Mouse (Mus musculus) megakaryocyte, adult 5-6 weeks (primary cell): ENCODE measurements around the gene Jsrp1. TPM values are rescaled to one million over a fixed set of nuclear protein-coding genes. Genes with fewer than 3 reads are reported as not detected.

Source experiments
- ATAC-seq: 2 replicates; pipeline ENCODE4 v1.8.0; 2016; ENCODE audit warnings: mild to moderate bottlenecking, inconsistent platforms; ENCODE audit not compliant: poor library complexity, severe bottlenecking
- total RNA-seq, 2 experiments: library from RNA; stranded (forward) in 1 of 2; stranded (reverse) in 1 of 2; fragments of 153-499, 151-499 nt in 1 of 2; fragments of 221-1000, 200-1000 nt in 1 of 2; gene quantifications; 2 replicates each; pipeline versions ENCODE4 v1.2.3 to v1.2.4; 2015 to 2017

Gene Jsrp1
- total RNA-seq, 2 experiments from 2014 or later = not detected

DNA sequence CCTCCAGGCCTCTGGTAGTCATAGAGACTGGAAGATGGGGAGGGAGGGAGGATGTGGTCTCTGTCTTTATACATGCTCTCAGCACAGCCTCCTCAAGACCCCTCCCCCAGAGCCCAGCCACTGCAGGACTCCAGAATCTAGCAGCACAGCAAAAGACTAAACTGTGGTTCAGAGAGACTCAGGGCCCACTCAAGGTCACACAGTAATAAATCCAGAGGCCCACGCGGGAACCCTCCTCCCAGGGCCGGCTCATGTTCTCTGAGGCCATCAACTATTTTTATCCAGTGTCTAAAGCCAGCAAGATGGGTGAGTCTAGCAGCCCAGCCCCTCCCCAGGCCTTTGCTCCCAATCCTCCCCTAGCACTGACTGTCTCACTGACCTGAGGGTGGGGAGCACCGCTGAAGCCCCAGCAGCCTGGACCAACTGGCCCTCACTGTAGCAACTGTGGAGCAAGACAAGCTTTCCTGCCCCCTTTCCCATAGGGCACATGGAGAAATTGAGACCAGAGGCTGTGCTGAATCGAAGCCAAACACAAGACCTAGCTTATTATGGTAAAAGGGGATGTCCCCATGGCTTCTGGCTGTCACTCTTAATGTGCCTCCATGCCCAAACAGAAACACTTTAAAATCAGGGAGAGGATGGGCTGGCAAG is 782 bp downstream of the Jsrp1 start:
- ATAC-seq = no peak

- ATAC-seq = no peak
These were observed 3.2 kb downstream of the Jsrp1 start for GRCm38 (mm10) chr10:80810084-80810483.

DNA sequence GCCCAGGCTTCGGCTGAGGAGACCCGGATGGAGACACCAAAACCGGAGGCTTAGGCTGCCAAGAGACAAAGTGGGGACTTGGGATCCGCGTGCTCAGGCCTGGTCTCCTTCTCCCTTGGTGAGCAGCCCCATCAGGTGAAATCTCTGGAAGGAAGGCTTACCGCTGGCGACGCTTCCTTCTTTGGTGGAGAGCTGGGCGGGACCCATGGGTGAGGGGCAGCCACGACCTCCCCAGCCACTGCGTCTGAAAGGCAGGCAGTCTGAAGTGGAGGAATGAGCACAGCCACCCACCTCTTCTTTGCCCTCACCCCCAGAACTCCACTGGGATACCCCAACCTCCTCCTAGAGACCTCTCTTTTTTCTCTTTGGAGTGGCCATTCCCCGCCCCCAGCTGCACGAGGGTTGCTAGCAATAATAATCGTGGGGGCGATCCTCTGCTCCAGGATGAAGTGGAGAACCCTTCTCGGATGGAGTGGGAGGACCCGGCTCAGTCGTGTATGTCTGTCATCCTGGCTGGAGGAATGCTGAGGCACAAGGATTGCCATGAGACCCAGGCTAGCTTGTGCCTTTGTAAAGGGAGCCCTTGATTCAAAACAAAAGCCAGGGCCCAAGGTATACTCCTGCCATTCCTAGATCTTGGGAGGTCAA is 4.2 kb downstream of the Jsrp1 start:
- no peak for ATAC-seq

GRCm38 (mm10) chr10:80808099-80808984 is 5.0 kb downstream of the Jsrp1 start:
- no peak for ATAC-seq

DNA sequence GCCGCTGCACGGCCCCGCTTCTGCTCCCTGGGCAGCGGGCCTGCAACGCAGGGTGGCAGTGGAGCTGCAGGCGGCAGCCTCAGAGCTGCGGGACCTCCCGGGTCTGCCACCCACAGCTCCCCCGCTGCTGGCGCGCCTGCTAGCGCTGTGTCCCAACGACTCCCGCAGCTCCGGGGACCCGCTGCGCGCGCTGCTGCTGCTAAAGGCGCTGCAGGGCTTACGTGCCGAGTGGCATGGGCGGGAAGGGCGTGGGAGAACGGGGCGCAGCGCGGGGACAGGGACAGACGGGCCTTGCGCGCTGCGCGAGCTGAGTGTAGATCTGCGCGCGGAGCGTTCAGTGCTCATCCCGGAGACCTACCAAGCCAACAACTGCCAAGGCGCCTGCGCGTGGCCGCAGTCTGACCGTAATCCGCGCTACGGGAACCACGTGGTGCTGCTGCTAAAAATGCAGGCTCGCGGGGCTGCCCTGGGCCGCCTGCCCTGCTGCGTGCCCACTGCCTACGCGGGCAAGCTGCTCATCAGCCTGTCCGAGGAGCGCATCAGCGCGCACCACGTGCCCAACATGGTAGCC is 6.2 kb downstream of the Jsrp1 start:
- peak; percentile 22 for ATAC-seq

DNA sequence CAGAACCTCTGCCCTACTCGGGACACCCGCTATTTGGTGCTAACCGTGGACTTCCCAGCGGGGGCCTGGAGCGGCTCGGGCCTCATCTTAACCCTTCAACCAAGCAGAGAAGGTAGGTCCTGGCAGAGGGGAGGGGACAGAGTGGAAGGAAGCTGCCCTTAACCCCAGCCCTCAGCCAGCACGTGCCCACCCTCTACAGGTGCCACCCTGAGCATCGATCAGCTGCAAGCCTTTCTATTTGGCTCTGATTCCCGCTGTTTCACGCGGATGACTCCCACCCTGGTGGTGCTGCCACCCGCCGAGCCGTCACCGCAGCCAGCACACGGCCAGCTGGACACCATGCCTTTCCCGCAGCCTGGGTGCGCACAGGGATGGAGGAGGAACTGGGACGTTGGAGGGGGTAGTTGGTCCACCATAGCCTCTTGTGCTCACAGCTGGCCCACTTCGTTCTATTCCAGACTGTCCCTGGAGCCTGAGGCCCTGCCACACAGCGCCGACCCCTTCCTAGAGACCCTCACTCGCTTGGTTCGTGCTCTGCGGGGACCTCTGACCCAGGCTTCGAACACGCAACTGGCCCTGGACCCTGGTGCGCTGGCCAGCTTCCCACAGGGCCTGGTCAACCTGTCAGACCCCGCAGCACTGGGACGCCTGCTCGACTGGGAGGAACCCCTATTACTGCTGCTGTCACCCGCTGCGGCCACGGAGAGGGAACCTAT is 6.8 kb downstream of the Jsrp1 start:
- ATAC-seq = no peak

DNA sequence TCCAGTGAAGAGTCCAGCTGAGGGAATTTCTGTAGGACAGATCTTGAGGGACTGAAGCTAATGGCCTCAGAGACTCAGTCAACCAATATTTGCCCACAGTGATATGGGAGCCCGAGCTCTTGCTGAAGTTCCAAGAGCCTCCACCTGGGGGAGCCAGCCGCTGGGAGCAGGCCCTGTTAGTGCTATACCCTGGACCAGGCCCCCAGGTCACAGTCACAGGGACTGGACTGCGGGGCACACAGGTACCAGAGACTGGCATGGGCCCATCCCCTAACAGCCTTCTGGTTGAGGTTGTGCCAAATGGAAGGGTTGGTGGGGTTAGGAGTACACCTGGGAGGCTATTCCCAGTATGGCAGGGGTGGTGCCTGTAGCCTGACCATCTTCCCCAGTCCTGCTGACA is 7.4 kb downstream of the Jsrp1 start:
- ATAC-seq = peak; percentile 74

GRCm38 (mm10) chr10:80805322-80805721 is 8.0 kb downstream of the Jsrp1 start:
- no peak for ATAC-seq

- ATAC-seq = no peak
These were observed 8.4 kb downstream of the Jsrp1 start, which contains the start of gene Amh for GRCm38 (mm10) chr10:80804916-80805315. Gene Amh, plus strand, starts transcription at chr10:80805243.

- no peak for ATAC-seq
These were observed 9.0 kb downstream of the Jsrp1 start for GRCm38 (mm10) chr10:80804340-80804739.

DNA sequence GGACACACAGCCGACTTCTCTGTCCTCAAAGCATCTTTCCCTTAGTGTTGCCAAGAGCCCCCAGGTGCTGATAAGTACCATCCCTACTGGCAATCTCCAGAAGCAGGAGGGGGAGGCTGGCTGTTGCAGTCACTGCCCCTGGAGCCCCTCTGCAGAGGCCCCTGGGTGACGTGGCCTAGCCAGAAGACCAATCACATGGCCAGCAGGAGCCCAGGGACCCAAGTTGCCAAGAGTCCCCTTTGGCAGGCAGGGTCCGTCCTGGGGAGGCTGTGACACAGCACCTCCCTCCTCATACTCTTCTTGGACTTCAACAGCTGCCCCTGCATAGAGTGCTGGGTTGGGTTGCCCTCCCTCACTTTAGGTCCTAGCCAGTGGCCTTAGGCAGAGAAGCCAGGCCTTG is 10.3 kb downstream of the Jsrp1 start:
- no peak for ATAC-seq

DNA sequence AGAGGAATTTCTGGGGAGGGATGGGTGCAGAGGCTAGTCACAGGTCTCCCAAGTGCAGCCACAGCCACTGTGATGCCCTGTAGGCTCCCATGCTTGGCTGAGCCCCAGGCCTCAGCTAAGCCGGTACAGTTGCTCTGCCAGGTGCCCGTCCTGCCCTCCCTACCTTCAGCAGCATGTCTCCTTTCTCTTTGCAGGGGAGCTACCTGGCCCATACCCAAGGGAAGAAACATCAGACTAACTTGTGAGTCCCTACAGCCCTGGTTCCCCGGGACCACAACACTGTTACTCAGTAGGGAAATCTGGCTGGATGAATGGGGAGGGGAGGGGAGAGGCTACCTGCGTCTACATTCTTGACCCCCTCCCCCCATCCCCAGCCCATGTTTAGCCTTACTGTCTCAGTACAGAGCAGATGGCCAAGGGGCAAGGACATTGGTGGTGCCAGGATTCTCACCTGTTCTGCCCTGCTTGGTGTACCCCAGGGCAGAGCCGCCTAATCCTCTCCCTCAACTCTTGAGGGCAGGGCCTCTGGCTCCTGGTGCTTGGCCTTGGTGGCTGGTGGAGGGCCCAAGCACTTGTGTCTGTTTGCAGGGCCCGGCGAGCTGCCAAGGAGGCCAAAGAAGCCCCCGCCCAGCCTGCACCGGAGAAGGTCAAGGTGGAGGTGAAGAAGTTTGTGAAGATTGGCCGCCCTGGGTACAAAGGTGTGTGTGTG is 10.9 kb downstream of the Jsrp1 start:
- ATAC-seq = no peak

- no peak for ATAC-seq
These were observed 14.2 kb downstream of the Jsrp1 start for GRCm38 (mm10) chr10:80799070-80799566.

- peak; percentile 88 for ATAC-seq
These were observed 14.9 kb downstream of the Jsrp1 start, which contains the start of the genes Sf3a2 and Plekhj1 for GRCm38 (mm10) chr10:80798150-80799006. Gene Sf3a2, plus strand, starts transcription at chr10:80798198. Gene Plekhj1, minus strand, starts transcription at chr10:80798626.

DNA sequence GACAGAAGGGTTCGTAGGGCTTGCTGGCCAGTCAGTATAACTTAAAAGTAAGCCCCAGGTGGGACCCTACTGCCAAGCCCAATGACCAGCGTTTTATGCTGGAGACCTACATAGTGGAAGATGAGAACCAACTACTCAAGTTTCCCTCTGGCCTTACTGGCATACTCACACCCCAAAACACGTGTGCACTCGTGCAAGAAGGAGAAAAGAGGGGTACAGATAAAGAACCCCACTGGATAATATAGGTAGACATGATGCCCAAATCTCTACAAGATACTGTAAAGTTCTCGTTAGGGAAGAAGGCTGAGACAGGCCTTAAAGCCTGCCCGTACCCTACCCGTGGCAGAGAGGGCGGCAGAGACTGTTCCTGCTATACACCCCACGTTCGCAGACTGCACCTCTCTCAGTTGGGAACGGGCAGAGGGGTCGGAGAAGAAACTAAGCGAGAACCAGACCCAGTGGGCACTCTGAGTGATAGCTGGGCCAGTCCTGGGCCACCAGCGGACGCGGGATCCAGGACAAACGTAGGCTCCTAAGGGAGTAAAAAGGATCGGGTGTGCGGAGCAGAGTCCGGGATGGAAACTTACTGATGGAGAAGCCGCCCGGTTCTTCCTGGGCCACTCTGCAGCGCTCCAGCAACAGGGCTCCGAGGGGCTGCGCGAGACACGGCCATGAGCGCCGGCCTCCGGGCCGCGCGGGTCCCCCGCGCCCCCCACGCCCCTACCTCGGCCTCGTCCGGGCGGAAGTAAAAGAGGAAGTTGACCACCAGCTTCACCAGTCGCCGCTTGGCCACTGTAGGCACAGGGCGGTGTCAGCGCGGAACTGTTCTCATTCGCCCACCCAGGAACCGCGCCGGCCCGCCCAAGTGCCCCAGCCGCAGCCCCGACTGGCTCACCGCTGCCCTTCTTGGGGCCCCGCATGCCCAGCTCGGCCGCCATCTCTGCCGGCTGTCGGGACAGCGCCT is 15.8 kb downstream of the Jsrp1 start:
- ATAC-seq = peak; percentile 58

DNA sequence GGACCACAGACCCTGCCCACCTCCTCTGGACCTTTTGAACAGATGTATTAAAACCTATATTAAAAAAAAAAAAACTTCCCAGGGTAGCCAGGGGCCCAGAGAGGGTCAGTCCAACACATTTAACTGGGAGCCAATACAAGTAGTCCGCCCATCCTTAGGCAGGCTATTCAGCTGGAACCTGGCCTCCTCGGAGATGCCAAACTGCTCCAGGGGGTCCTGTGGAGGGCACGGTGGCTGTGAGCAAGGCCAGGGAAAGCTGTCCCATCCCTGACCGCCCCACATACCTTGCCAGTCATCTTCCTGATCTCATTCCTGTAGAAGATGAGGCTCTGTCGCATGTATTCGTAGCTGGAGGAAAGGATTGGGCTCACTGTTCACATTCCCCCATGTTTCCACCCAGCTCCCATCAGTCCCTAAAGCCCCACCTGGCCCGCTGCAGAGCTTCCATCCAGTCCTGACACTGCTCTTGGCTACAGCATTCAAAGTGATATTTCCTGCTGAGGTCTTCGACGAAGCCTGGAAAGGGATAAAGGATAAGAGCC is 16.9 kb downstream of the Jsrp1 start:
- no peak for ATAC-seq

GRCm38 (mm10) chr10:80794750-80795149 is 18.5 kb downstream of the Jsrp1 start:
- no peak for ATAC-seq
